ENCODE assay signal across 8 mouse cellular contexts in genomic region chr1:62724461-62725021, GRCm38 (mm10). TPM values are rescaled to one million over a fixed set of nuclear protein-coding genes. Genes with fewer than 3 reads are reported as not detected.
DNase-seq lines count a peak whose midpoint lies in the region; ATAC-seq lines count a peak whose summit lies in the region.
"Had no signal": no experiment of that assay in that cellular context is flagged by ENCODE, and none has a peak within 500 bp of the region (broad histone marks: within the 10 kb centered on the region; RNA-seq: fewer than 3 reads in every experiment).

No protein-coding gene starts in this region.

- peak; percentile 57 to 74 for DNase-seq in adrenal gland, postnatal 36 days
- peak; percentile 62 for DNase-seq in gastrocnemius, postnatal 25 days
- DNase-seq in kidney, adult 8-10 months = peak; percentile 63 to 75
- DNase-seq in lung, postnatal 4 days = peak; percentile 61 to 80
- no peak for DNase-seq in hindbrain, embryonic 11.5 days (ENCODE audit: low spot score)
- no peak for DNase-seq in layer of hippocampus, adult 11-12 months (ENCODE audit: low spot score)

- no peaks in the 10 kb centered on the region for H3K4me1 ChIP-seq in hindbrain, embryonic 11.5 days (replicated peaks; ENCODE audit: control insufficient read depth, insufficient read depth, low read length)

- ATAC-seq in megakaryocyte-erythroid progenitor cell, adult 5-6 weeks (replicated peaks; ENCODE audit: low FRiP score, low TSS enrichment, poor library complexity, severe bottlenecking) = no peak
- ATAC-seq in hindbrain, embryonic 11.5 days (ENCODE audit: low FRiP score) = no peak

- no peak overlapping the region for H3K4me3 ChIP-seq in hindbrain, embryonic 11.5 days (ENCODE audit: low read depth, low read length)
- H3K4me3 ChIP-seq: megakaryocyte, embryonic 14.5 days had no signal

- H3K27ac ChIP-seq in hindbrain, embryonic 11.5 days (ENCODE audit: low read depth, low read length) = no peak overlapping the region

- H3K4me2 ChIP-seq in hindbrain, embryonic 11.5 days (replicated peaks; ENCODE audit: low read depth, low read length) = no peak overlapping the region

- no peaks in the 10 kb centered on the region for H3K9me3 ChIP-seq in hindbrain, embryonic 11.5 days (ENCODE audit: control insufficient read depth, low read length)

- no peaks in the 10 kb centered on the region for H3K36me3 ChIP-seq in hindbrain, embryonic 11.5 days (ENCODE audit: control insufficient read depth, insufficient read depth, low read length)

- no peaks in the 10 kb centered on the region for H3K27me3 ChIP-seq in hindbrain, embryonic 11.5 days (ENCODE audit: control insufficient read depth, insufficient read depth, low read length)

- 61% methylated on average over 6 of the region's 6 CpGs for WGBS in hindbrain, embryonic 11.5 days

- no peak overlapping the region for H3K9ac ChIP-seq in hindbrain, embryonic 11.5 days (ENCODE audit: low read depth, low read length)

RNA-seq across cellular contexts. Expression of gene Nrp2, which starts 21.5 kb away (rescaled TPM):
- 10 to 100 TPM; 36.7 to 37.9 TPM for total RNA-seq in adrenal gland, postnatal 36 days (2021)
- total RNA-seq in gastrocnemius, postnatal 25 days (2021) = 1 to 10 TPM; 4.5 to 6.0 TPM
- 0.05 and 0.17 TPM in 2 replicates for total RNA-seq in megakaryocyte-erythroid progenitor cell, adult 5-6 weeks (2014; fragmentation: Nextera tagmentation)
- 0.34 TPM in 1 of 2 replicates, not detected in the other for total RNA-seq in megakaryocyte-erythroid progenitor cell, adult 5-6 weeks (2017)
- 22.5 and 29.3 TPM in 2 replicates for polyA plus RNA-seq in hindbrain, embryonic 11.5 days (2014; fragmentation: Nextera tagmentation; extraction: Ambion mirVana)

Comparison
In these comparisons a context has a peak if more than half of its experiments do, and no peak if none do; other contexts are left out.
1. DNase-seq: peak in adrenal gland, postnatal 36 days (2 of 2), gastrocnemius, postnatal 25 days (single experiment), kidney, adult 8-10 months (2 of 2) and lung, postnatal 4 days (2 of 2); none in hindbrain, embryonic 11.5 days (single experiment) and layer of hippocampus, adult 11-12 months (single experiment).
2. RNA of gene Nrp2, which starts 21.5 kb away (total RNA-seq): 36.7 to 37.9 TPM in adrenal gland, postnatal 36 days; 4.5 to 6.0 TPM in gastrocnemius, postnatal 25 days and 0.05 to 0.34 TPM in megakaryocyte-erythroid progenitor cell, adult 5-6 weeks; every median in the first group is over 4 times any median in the second.